Comparison of ENCODE assay signal across 13 mouse cellular contexts in genomic region chr11:35273416-35273815, GRCm38 (mm10).
DNase-seq lines count a peak whose midpoint lies in the region; ATAC-seq and TF ChIP-seq lines count a peak whose summit lies in the region.
"Had no signal": no experiment of that assay in that cellular context is flagged by ENCODE, and none has a peak within 500 bp of the region (broad histone marks: within the 10 kb centered on the region; RNA-seq: fewer than 3 reads in every experiment).

No protein-coding gene starts in this region.

- H3K4me1 ChIP-seq in hindbrain, embryonic 10.5 days (replicated peaks), result peaks cover 50% of the 10 kb centered on the region
- H3K4me1 ChIP-seq in hindbrain, embryonic 12.5 days, result peaks cover 20% of the 10 kb centered on the region
- H3K4me1 ChIP-seq in thymus, adult 2 months (replicated peaks; ENCODE audit: control insufficient read depth, insufficient read depth, low read length), result no peaks in the 10 kb centered on the region
- peaks cover 14% of the 10 kb centered on the region for H3K4me1 ChIP-seq in midbrain, embryonic 13.5 days (replicated peaks)

- DNase-seq in hindbrain, embryonic 10.5 days (ENCODE audit: low spot score), result no peak
- peak; percentile 30 for DNase-seq in MN1 (ENCODE audit: low spot score)
- peak; percentile 57 for DNase-seq in embryo, embryonic 11 days
- peak; percentile 47 to 61 for DNase-seq in kidney, postnatal 25 days
- DNase-seq in thymus, adult 2 months, result no peak
- no peak for DNase-seq in heart, postnatal 10 days
- DNase-seq: cerebellum, adult 8-10 months; thymus, postnatal 14 days had no signal

- H3K36me3 ChIP-seq in hindbrain, embryonic 10.5 days, result no peaks in the 10 kb centered on the region
- H3K36me3 ChIP-seq in hindbrain, embryonic 12.5 days, result no peaks in the 10 kb centered on the region
- no peaks in the 10 kb centered on the region for H3K36me3 ChIP-seq in thymus, adult 2 months (ENCODE audit: control insufficient read depth, insufficient read depth, low read length)
- H3K36me3 ChIP-seq in midbrain, embryonic 13.5 days, result no peaks in the 10 kb centered on the region
- H3K36me3 ChIP-seq: lung, embryonic 15.5 days; midbrain, embryonic 12.5 days had no signal

- peak overlapping the region; percentile 16; the same call in 1 of the 2 replicates for H3K27ac ChIP-seq in hindbrain, embryonic 10.5 days
- no peak overlapping the region for H3K27ac ChIP-seq in hindbrain, embryonic 12.5 days
- H3K27ac ChIP-seq in thymus, adult 2 months (ENCODE audit: control insufficient read depth, insufficient read depth, low read length), result no peak overlapping the region
- H3K27ac ChIP-seq in midbrain, embryonic 13.5 days, result no peak overlapping the region
- H3K27ac ChIP-seq: lung, embryonic 15.5 days; midbrain, embryonic 12.5 days had no signal

- no peak overlapping the region for H3K4me2 ChIP-seq in hindbrain, embryonic 12.5 days (replicated peaks)
- no peak overlapping the region for H3K4me2 ChIP-seq in midbrain, embryonic 13.5 days (replicated peaks)
- H3K4me2 ChIP-seq: lung, embryonic 15.5 days; midbrain, embryonic 12.5 days had no signal

- no peaks in the 10 kb centered on the region for H3K27me3 ChIP-seq in hindbrain, embryonic 10.5 days (ENCODE audit: insufficient read depth, poor library complexity, severe bottlenecking)
- H3K27me3 ChIP-seq in hindbrain, embryonic 12.5 days, result no peaks in the 10 kb centered on the region
- no peaks in the 10 kb centered on the region for H3K27me3 ChIP-seq in thymus, adult 2 months (ENCODE audit: control insufficient read depth, insufficient read depth, low read length)
- peaks cover 11% of the 10 kb centered on the region for H3K27me3 ChIP-seq in midbrain, embryonic 13.5 days

- H3K9me3 ChIP-seq in hindbrain, embryonic 10.5 days, result no peaks in the 10 kb centered on the region
- no peaks in the 10 kb centered on the region for H3K9me3 ChIP-seq in hindbrain, embryonic 12.5 days (replicated peaks)
- no peaks in the 10 kb centered on the region for H3K9me3 ChIP-seq in midbrain, embryonic 13.5 days
- H3K9me3 ChIP-seq: lung, embryonic 15.5 days; midbrain, embryonic 12.5 days had no signal

- intact Hi-C loops in heart, postnatal 10 days (cut with DNase I), result no loop called here

- H3K4me3 ChIP-seq in hindbrain, embryonic 10.5 days, result no peak overlapping the region
- no peak overlapping the region for H3K4me3 ChIP-seq in hindbrain, embryonic 12.5 days
- no peak overlapping the region for H3K4me3 ChIP-seq in thymus, adult 2 months (ENCODE audit: control insufficient read depth, insufficient read depth, low read length)
- no peak overlapping the region for H3K4me3 ChIP-seq in midbrain, embryonic 13.5 days (replicated peaks)
- H3K4me3 ChIP-seq: lung, embryonic 15.5 days; midbrain, embryonic 12.5 days had no signal

- TF ChIP-seq POLR2A in thymus, adult 2 months (IDR thresholded peaks at IDR 0.05; ENCODE audit: control insufficient read depth, extremely low read depth, insufficient read depth, low read length, poor library complexity), result no peak

- no peak overlapping the region for H3K9ac ChIP-seq in hindbrain, embryonic 12.5 days
- H3K9ac ChIP-seq in midbrain, embryonic 13.5 days (replicated peaks), result no peak overlapping the region
- H3K9ac ChIP-seq: lung, embryonic 15.5 days; midbrain, embryonic 12.5 days had no signal

- TF ChIP-seq CTCF in thymus, adult 2 months (IDR thresholded peaks at IDR 0.05; ENCODE audit: borderline replicate concordance, control insufficient read depth, extremely low read depth, insufficient read depth, low read length, poor library complexity), result no peak

- ATAC-seq in hindbrain, embryonic 12.5 days (ENCODE audit: low FRiP score), result no peak
- no peak for ATAC-seq in midbrain, embryonic 13.5 days
- ATAC-seq: Patski had no signal

- 67% methylated on average over 10 of the region's 10 CpGs for WGBS in hindbrain, embryonic 10.5 days
- 37% methylated on average over 10 of the region's 10 CpGs for WGBS in hindbrain, embryonic 12.5 days
- WGBS in thymus, adult 2 months, result 71% methylated on average over 10 of the region's 10 CpGs
- WGBS in midbrain, embryonic 13.5 days, result 61% methylated on average over 10 of the region's 10 CpGs

Comparison
In these comparisons a context has a peak if more than half of its experiments do, and no peak if none do; other contexts are left out.
1. DNase-seq: peak in MN1 (single experiment), embryo, embryonic 11 days (single experiment) and kidney, postnatal 25 days (2 of 2); none in hindbrain, embryonic 10.5 days (single experiment), thymus, adult 2 months (single experiment) and heart, postnatal 10 days (0 of 2).